Comparison of ENCODE assay signal across 8 mouse cellular contexts in genomic region chr10:89400674-89401336, GRCm38 (mm10). TPM values are rescaled to one million over a fixed set of nuclear protein-coding genes. Genes with fewer than 3 reads are reported as not detected.
DNase-seq lines count a peak whose midpoint lies in the region; ATAC-seq lines count a peak whose summit lies in the region.

No protein-coding gene starts in this region.

- no peak for ATAC-seq in erythroid progenitor cell, adult 5-6 weeks (replicated peaks; ENCODE audit: low FRiP score, poor library complexity, severe bottlenecking)
- no peak for ATAC-seq in inflammation-experienced regulatory T-cells, adult 6 months
- ATAC-seq in CD4-positive, CD25-positive, alpha-beta regulatory T cell, adult 4 months: no peak

- DNase-seq in kidney, postnatal 25 days: peak; percentile 50 to 62
- DNase-seq in kidney, adult 8-10 months: no peak
- peak; percentile 54 for DNase-seq in adrenal gland, postnatal 25 days
- peak; percentile 82 to 90 for DNase-seq in cerebellum, postnatal 25 days
- DNase-seq in lung, postnatal 36 days: peak; percentile 30

RNA-seq across cellular contexts. Expression of gene Gas2l3, which starts 43.0 kb away (rescaled TPM):
- total RNA-seq in adrenal gland, postnatal 25 days (2021): 4.5 and 8.0 TPM in 2 replicates
- total RNA-seq in erythroid progenitor cell, adult 5-6 weeks (2015; ENCODE audit: low replicate concordance): 51.2 and 53.2 TPM in 2 replicates
- total RNA-seq in erythroid progenitor cell, adult 5-6 weeks (2017; ENCODE audit: low replicate concordance): 63.8 and 110 TPM in 2 replicates
- polyA plus RNA-seq in inflammation-experienced regulatory T-cells, adult 6 months (2017; shearing (Covaris generic)): 1 to 10 TPM in 1 of 3 experiments, under 1 TPM in 2; 0.60 to 9.7 (median 0.61) TPM
- polyA plus RNA-seq in CD4-positive, CD25-positive, alpha-beta regulatory T cell, adult 4 months (2017; shearing (Covaris generic)): 1 to 10 TPM; 1.5 to 3.3 TPM

RNA-seq across cellular contexts. Expression of gene Ano4, which starts 56.2 kb away (rescaled TPM):
- 0.58 and 2.1 TPM in 2 replicates for total RNA-seq in adrenal gland, postnatal 25 days (2021)
- not detected in 2 replicates for total RNA-seq in erythroid progenitor cell, adult 5-6 weeks (2015; ENCODE audit: low replicate concordance)
- not detected in 2 replicates for total RNA-seq in erythroid progenitor cell, adult 5-6 weeks (2017; ENCODE audit: low replicate concordance)
- not detected for polyA plus RNA-seq in inflammation-experienced regulatory T-cells, adult 6 months (2017; shearing (Covaris generic))
- not detected for polyA plus RNA-seq in CD4-positive, CD25-positive, alpha-beta regulatory T cell, adult 4 months (2017; shearing (Covaris generic))

Comparison
In these comparisons a context has a peak if more than half of its experiments do, and no peak if none do; other contexts are left out.
1. DNase-seq: peak in kidney, postnatal 25 days (2 of 2), adrenal gland, postnatal 25 days (single experiment), cerebellum, postnatal 25 days (2 of 2) and lung, postnatal 36 days (single experiment); none in kidney, adult 8-10 months (0 of 2).